Mouse (Mus musculus): ENCODE measurements around the gene Ate1. TPM values are rescaled to one million over a fixed set of nuclear protein-coding genes. Genes with fewer than 3 reads are reported as not detected.

Gene Ate1
- polyA plus RNA-seq, 1 experiment from 2014 or later, result 69.9 TPM

DNA sequence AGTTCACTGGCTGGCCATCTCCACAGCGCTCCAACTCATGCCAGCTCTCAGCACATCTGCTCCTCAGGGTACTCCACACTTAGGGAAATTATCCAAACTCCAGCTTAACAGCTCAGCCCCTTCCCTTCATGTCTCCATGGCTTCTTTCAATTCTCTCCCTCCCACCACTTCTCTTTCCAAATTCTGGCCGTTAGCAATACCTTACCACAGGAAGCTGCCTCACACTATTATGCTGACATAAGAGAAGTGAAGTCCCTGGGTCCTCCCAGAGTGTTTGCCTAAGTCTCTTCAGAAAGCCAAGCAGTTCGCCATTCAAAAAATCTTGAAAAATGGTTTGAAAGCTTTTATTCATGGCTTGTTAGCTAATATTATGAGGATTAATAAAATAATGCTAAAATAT lies 46.3 kb downstream of the Ate1 start:
- Histone ChIP-seq H3K9me3 (ENCODE audit: control insufficient read depth, low read depth, low read length) (no peaks in the 10 kb centered on the region), H3K4me1 (ENCODE audit: control insufficient read depth, insufficient read depth, low read length) (no peaks in the 10 kb centered on the region), H3K9ac (replicated peaks; ENCODE audit: low read depth, low read length) (no peak overlapping the region), H3K4me3 (ENCODE audit: low read depth, low read length) (no peak overlapping the region), H3K27me3 (ENCODE audit: control insufficient read depth, insufficient read depth, low read length) (no peaks in the 10 kb centered on the region), H3K4me2 (replicated peaks; ENCODE audit: low read depth, low read length) (no peak overlapping the region), H3K27ac (ENCODE audit: low read length) (no peak overlapping the region), H3K36me3 (ENCODE audit: control insufficient read depth, insufficient read depth, low read length) (peaks cover 3% of the 10 kb centered on the region; the same call in 1 of the 2 replicates)
- 76% methylated on average over 3 of the region's 3 CpGs for WGBS
- no peak for ATAC-seq (ENCODE audit: insufficient number of reproducible peaks, insufficient read depth, low FRiP score, low read depth)

DNA sequence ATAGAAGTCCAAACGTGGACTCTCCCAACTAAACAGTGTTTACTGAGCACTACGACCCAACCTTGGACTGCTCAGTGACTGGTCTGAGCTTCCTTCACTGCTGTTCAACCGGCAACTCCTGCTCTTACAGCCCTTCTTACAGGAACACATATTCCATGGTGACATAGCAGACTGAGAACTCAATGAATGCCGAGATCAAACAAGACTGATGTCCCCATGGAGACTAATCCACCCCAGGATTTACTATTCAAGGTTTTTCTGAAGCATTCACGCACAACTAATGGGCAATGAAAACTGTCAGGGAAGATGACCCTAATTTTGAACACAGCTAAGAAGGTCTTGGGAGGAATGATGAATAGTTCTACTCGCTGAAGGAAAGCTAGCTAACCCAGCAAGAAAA lies 47.5 kb downstream of the Ate1 start:
- Histone ChIP-seq H3K4me1 (ENCODE audit: control insufficient read depth, insufficient read depth, low read length) (no peaks in the 10 kb centered on the region), H3K36me3 (ENCODE audit: control insufficient read depth, insufficient read depth, low read length) (peaks cover 3% of the 10 kb centered on the region; the same call in 1 of the 2 replicates), H3K9me3 (ENCODE audit: control insufficient read depth, low read depth, low read length) (no peaks in the 10 kb centered on the region), H3K27me3 (ENCODE audit: control insufficient read depth, insufficient read depth, low read length) (no peaks in the 10 kb centered on the region), H3K9ac (replicated peaks; ENCODE audit: low read depth, low read length) (no peak overlapping the region), H3K27ac (ENCODE audit: low read length) (no peak overlapping the region), H3K4me3 (ENCODE audit: low read depth, low read length) (no peak overlapping the region), H3K4me2 (replicated peaks; ENCODE audit: low read depth, low read length) (no peak overlapping the region)
- WGBS, result 54% methylated on average over 6 of the region's 6 CpGs
- ATAC-seq (ENCODE audit: insufficient number of reproducible peaks, insufficient read depth, low FRiP score, low read depth), result no peak

DNA sequence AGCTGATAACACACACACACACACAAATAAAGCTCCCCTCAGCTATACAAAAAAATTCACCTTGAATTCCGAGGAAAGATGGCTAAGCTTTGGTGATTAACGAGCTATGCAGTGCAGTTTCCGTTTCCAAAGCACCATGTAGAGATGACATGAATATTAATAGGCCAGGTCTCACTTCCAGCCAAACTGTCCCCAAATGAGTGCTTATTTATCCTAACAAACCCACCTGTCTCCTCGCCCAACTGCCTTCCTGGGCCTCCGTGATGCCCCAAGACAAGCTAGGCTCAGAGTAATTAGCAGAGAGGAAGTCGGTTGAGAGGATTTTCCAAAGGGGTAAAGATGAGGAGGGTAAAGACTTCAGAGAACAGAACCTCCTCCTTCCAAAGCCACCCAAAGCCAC lies 49.1 kb downstream of the Ate1 start:
- 44% methylated on average over 6 of the region's 6 CpGs for WGBS
- no peak overlapping the region for H3K4me2 ChIP-seq (replicated peaks; ENCODE audit: low read depth, low read length)
- peaks cover 9% of the 10 kb centered on the region for H3K36me3 ChIP-seq (ENCODE audit: control insufficient read depth, insufficient read depth, low read length)

DNA sequence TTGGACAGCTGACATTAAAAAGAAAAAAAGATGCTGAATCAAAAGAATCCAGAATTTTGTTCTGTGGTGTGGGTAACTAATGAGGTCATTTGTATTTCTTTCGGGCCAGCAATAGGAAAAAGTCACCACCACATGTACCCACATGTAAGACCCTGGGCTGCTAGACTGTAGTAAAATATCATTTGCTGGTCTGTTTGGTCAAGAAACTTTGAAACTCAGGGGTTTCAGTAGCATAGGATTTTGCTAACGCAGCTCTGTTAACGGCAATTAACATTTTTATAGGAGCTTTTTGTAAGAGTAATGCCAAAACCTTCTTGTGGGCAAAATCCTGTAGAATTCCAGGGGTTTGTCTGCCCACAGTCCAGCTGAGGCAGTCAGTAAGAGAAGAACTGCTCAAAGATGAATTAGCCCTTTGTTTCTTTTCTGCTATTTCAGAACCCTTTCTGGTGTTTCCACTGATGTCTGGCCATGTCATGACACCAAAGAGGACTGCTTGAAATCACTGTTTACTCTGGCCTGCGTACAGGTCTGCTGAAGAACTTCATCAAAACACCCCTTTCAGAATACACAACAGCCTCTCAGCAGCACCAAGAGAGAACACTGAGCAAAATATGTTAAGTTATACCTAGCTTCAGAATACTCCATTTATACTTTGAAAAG lies 64.5 kb downstream of the Ate1 start:
- 69% methylated on average over 4 of the region's 4 CpGs for whole genome bisulfite sequencing
- H3K27me3 ChIP-seq (ENCODE audit: control insufficient read depth, insufficient read depth, low read length), result no peaks in the 10 kb centered on the region
- peaks cover 5% of the 10 kb centered on the region for H3K36me3 ChIP-seq (ENCODE audit: control insufficient read depth, insufficient read depth, low read length)
- no peak overlapping the region for H3K4me3 ChIP-seq (ENCODE audit: low read depth, low read length)
- no peak for ATAC-seq (ENCODE audit: insufficient number of reproducible peaks, insufficient read depth, low FRiP score, low read depth)
- no peak overlapping the region for H3K27ac ChIP-seq (ENCODE audit: low read length)
- H3K4me2 ChIP-seq (replicated peaks; ENCODE audit: low read depth, low read length), result no peak overlapping the region
- H3K4me1 ChIP-seq (ENCODE audit: control insufficient read depth, insufficient read depth, low read length), result no peaks in the 10 kb centered on the region
- H3K9ac ChIP-seq (replicated peaks; ENCODE audit: low read depth, low read length), result no peak overlapping the region
- no peaks in the 10 kb centered on the region for H3K9me3 ChIP-seq (ENCODE audit: control insufficient read depth, low read depth, low read length)

More for the DNA sequence above, 49.1 kb downstream of the Ate1 start:
- H3K27ac ChIP-seq (ENCODE audit: low read length), result no peak overlapping the region
- no peaks in the 10 kb centered on the region for H3K4me1 ChIP-seq (ENCODE audit: control insufficient read depth, insufficient read depth, low read length)
- H3K4me3 ChIP-seq (ENCODE audit: low read depth, low read length), result no peak overlapping the region
- no peaks in the 10 kb centered on the region for H3K27me3 ChIP-seq (ENCODE audit: control insufficient read depth, insufficient read depth, low read length)
- H3K9ac ChIP-seq (replicated peaks; ENCODE audit: low read depth, low read length), result no peak overlapping the region
- ATAC-seq (ENCODE audit: insufficient number of reproducible peaks, insufficient read depth, low FRiP score, low read depth), result no peak
- H3K9me3 ChIP-seq (ENCODE audit: control insufficient read depth, low read depth, low read length), result no peaks in the 10 kb centered on the region

DNA sequence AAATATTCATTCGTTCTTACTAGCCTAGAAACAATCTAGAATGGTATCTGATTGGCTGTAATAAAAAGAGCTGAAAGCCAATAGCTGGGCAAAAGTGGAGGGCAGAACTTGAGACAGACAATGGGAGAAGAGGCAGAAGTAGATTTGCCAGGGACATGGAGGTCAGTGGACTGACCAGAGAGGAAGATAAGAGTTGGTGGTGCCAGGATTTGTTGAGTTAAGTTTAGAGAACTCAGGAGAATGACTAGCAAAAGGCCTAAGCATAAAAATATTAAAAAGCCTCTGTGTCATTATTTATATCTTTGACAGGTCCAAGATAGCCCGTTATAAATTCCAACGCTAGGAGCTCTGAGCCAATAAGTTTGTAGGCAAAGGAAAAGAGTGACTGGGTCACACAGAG lies 65.9 kb downstream of the Ate1 start:
- Histone ChIP-seq H3K9me3 (ENCODE audit: control insufficient read depth, low read depth, low read length) (no peaks in the 10 kb centered on the region), H3K4me3 (ENCODE audit: low read depth, low read length) (no peak overlapping the region), H3K36me3 (ENCODE audit: control insufficient read depth, insufficient read depth, low read length) (peaks cover 5% of the 10 kb centered on the region), H3K27ac (ENCODE audit: low read length) (no peak overlapping the region), H3K4me2 (replicated peaks; ENCODE audit: low read depth, low read length) (no peak overlapping the region), H3K4me1 (ENCODE audit: control insufficient read depth, insufficient read depth, low read length) (no peaks in the 10 kb centered on the region), H3K27me3 (ENCODE audit: control insufficient read depth, insufficient read depth, low read length) (no peaks in the 10 kb centered on the region), H3K9ac (replicated peaks; ENCODE audit: low read depth, low read length) (no peak overlapping the region)
- WGBS, result 53% methylated on average over 3 of the region's 3 CpGs
- no peak for ATAC-seq (ENCODE audit: insufficient number of reproducible peaks, insufficient read depth, low FRiP score, low read depth)

DNA sequence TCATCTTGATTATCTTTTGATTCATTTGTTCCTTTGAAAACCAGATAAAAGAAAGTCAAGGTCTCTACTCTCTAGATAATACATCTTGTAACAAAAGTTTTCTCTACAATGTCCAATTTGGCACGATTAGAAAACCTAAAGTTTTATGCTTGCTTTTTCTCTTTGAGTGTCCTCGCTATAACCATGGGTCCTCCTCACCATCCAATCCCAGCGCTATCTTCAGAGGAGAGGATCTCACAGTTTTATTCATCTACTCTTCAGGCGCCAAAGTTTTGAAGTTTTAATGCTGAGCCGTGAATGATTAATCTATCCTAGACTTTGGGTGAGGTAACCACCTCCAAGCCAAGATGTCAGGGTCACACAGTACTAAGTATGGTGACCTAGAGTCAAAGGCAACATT lies 84.4 kb downstream of the Ate1 start:
- WGBS, result 90% methylated on average over 5 of the region's 5 CpGs
- Histone ChIP-seq H3K27me3 (ENCODE audit: control insufficient read depth, insufficient read depth, low read length) (no peaks in the 10 kb centered on the region), H3K9ac (replicated peaks; ENCODE audit: low read depth, low read length) (no peak overlapping the region)

DNA sequence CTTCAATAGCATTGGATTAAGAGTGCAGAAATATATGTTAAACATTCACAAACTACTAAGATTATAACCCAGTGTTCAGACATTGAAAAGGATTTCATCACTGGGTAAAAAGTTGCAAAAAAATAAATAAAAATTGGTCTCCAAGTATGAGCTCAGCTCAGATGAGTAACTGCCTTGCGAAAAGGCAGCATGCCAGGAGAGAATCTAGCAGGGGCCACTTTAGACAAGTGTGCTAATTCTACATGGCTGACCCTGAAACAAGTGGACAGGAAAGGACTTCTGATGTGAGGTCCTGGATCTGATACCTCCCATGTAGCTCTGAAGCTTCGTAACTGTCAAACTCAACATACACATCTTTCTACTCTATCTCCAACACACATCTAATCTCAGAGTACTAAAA lies 88.0 kb downstream of the Ate1 start:
- no peaks in the 10 kb centered on the region for H3K4me1 ChIP-seq (ENCODE audit: control insufficient read depth, insufficient read depth, low read length)
- WGBS, result 92% methylated on average over 2 of the region's 2 CpGs
- H3K9me3 ChIP-seq (ENCODE audit: control insufficient read depth, low read depth, low read length), result no peaks in the 10 kb centered on the region
- no peaks in the 10 kb centered on the region for H3K36me3 ChIP-seq (ENCODE audit: control insufficient read depth, insufficient read depth, low read length)
- no peak overlapping the region for H3K4me3 ChIP-seq (ENCODE audit: low read depth, low read length)
- no peak overlapping the region for H3K27ac ChIP-seq (ENCODE audit: low read length)
- no peaks in the 10 kb centered on the region for H3K27me3 ChIP-seq (ENCODE audit: control insufficient read depth, insufficient read depth, low read length)
- ATAC-seq (ENCODE audit: insufficient number of reproducible peaks, insufficient read depth, low FRiP score, low read depth), result no peak
- H3K9ac ChIP-seq (replicated peaks; ENCODE audit: low read depth, low read length), result no peak overlapping the region
- no peak overlapping the region for H3K4me2 ChIP-seq (replicated peaks; ENCODE audit: low read depth, low read length)

More for the DNA sequence above, 84.4 kb downstream of the Ate1 start:
- Histone ChIP-seq H3K4me1 (ENCODE audit: control insufficient read depth, insufficient read depth, low read length) (no peaks in the 10 kb centered on the region), H3K27ac (ENCODE audit: low read length) (no peak overlapping the region), H3K9me3 (ENCODE audit: control insufficient read depth, low read depth, low read length) (no peaks in the 10 kb centered on the region), H3K36me3 (ENCODE audit: control insufficient read depth, insufficient read depth, low read length) (no peaks in the 10 kb centered on the region), H3K4me2 (replicated peaks; ENCODE audit: low read depth, low read length) (no peak overlapping the region), H3K4me3 (ENCODE audit: low read depth, low read length) (no peak overlapping the region)
- ATAC-seq (ENCODE audit: insufficient number of reproducible peaks, insufficient read depth, low FRiP score, low read depth), result no peak

DNA sequence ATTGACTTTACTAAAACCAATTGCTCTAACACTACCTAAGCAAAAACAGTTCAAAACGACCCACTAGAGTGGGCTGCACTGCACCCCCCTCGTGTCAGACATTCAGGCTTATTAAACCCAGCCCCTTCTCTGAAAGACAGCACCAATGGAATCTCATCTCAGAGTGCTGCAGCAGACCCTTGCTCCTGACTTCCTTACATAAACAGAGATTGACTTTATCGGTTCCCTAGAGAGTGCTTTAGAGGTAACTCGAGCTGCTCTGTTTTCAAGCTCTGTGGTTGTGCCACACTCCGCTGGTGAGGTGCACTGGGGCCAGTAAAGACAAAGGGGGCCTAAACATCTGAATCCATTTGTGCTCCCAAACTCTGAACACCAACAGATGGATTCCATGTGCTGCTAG lies 93.6 kb downstream of the Ate1 start:
- ATAC-seq (ENCODE audit: insufficient number of reproducible peaks, insufficient read depth, low FRiP score, low read depth), result no peak
- Histone ChIP-seq H3K36me3 (ENCODE audit: control insufficient read depth, insufficient read depth, low read length) (no peaks in the 10 kb centered on the region), H3K27ac (ENCODE audit: low read length) (peak overlapping the region; percentile 59; the same call in 1 of the 2 replicates), H3K27me3 (ENCODE audit: control insufficient read depth, insufficient read depth, low read length) (no peaks in the 10 kb centered on the region), H3K9ac (replicated peaks; ENCODE audit: low read depth, low read length) (no peak overlapping the region), H3K9me3 (ENCODE audit: control insufficient read depth, low read depth, low read length) (no peaks in the 10 kb centered on the region), H3K4me1 (ENCODE audit: control insufficient read depth, insufficient read depth, low read length) (peaks cover 6% of the 10 kb centered on the region), H3K4me2 (replicated peaks; ENCODE audit: low read depth, low read length) (0 out of 2 replicates have a peak overlapping the region, but pooled peaks have one; percentile 4), H3K4me3 (ENCODE audit: low read depth, low read length) (no peak overlapping the region)
- 9% methylated on average over 5 of the region's 5 CpGs for WGBS

DNA sequence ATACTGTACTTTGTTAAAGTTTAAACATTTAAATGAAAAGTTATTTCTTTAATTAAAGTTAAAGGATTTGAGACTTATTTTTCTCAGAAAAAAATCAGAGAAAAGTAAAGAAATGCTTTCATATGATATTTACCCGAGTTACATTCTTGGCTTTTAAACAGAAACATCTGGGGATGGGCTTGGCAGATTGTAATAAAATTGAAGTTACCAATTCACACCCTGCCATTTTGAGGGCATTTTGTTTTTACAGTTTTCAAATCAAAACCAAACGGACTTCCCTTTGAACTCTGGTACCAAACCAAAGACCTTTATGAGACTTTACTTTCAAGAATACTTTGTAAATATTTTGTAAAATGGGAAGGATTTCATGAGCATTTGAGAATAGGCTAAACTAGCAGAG lies 94.2 kb downstream of the Ate1 start:
- H3K9me3 ChIP-seq (ENCODE audit: control insufficient read depth, low read depth, low read length), result no peaks in the 10 kb centered on the region
- H3K27ac ChIP-seq (ENCODE audit: low read length), result peak overlapping the region; percentile 59; the same call in 1 of the 2 replicates
- no peak overlapping the region for H3K4me3 ChIP-seq (ENCODE audit: low read depth, low read length)
- no peak overlapping the region for H3K4me2 ChIP-seq (replicated peaks; ENCODE audit: low read depth, low read length)
- no peak for ATAC-seq (ENCODE audit: insufficient number of reproducible peaks, insufficient read depth, low FRiP score, low read depth)
- H3K9ac ChIP-seq (replicated peaks; ENCODE audit: low read depth, low read length), result no peak overlapping the region
- H3K27me3 ChIP-seq (ENCODE audit: control insufficient read depth, insufficient read depth, low read length), result no peaks in the 10 kb centered on the region
- WGBS, result 43% methylated on average over 2 of the region's 2 CpGs
- H3K4me1 ChIP-seq (ENCODE audit: control insufficient read depth, insufficient read depth, low read length), result peaks cover 6% of the 10 kb centered on the region
- H3K36me3 ChIP-seq (ENCODE audit: control insufficient read depth, insufficient read depth, low read length), result no peaks in the 10 kb centered on the region

Data from stomach, embryonic 14.5 days (tissue).